Mouse (Mus musculus) right cerebral cortex, postnatal 36 days (tissue): ENCODE data around the gene Rpp14.
"Not testable (repeated sequence)": the region's sequence is repeated elsewhere in the genome, so short reads cannot be mapped to it uniquely, and the experiment has no call there.

ENCODE experiments used
- DNase-seq, 2 experiments: peaks; one replicate each; pipeline ENCODE4 v3.0.0; 2022; ENCODE audit warnings: low spot score in 2 of 2, mixed read lengths in 1 of 2

Rpp14 gene

DNA sequence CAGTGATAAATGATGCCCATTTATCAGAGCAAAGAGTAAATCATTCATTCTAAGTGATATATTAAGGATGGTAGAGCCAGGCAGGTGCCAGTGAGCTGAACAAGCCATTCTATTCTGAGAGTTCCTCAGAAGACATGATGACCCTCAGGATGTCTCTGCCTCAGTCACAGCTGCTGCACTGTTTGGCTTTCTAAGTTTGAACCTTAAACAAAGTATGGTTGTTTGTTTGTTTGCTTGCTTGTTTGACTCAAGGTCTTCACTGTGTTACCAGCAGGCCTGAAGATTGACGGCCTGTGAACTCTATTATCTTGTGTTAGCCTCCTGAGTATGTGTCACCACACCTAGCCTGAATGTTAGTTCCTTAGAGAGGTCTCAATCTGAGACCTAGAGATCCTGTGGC, 34.6 kb downstream of the Rpp14 start:
- DNase-seq, result no peak

DNA sequence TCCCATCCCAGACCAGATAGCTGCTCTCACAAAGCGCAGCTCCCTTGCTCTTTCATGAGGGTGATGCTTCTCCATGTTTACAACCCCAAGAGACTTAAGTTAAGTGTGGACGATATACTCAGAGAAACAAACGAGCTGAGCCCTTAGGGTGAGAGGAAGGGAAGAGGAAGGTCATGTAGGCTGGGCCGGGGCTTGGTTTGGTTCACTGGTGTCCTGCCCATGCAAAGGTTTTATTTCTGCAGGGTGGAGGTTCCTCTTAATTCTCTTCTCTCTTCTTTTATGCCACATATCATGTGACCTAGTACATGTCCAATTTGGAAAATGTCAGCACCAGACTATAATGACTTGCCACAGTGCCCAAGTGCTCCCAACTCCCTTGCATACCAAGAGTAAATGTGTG, 35.6 kb downstream of the Rpp14 start:
- DNase-seq, result no peak

DNA sequence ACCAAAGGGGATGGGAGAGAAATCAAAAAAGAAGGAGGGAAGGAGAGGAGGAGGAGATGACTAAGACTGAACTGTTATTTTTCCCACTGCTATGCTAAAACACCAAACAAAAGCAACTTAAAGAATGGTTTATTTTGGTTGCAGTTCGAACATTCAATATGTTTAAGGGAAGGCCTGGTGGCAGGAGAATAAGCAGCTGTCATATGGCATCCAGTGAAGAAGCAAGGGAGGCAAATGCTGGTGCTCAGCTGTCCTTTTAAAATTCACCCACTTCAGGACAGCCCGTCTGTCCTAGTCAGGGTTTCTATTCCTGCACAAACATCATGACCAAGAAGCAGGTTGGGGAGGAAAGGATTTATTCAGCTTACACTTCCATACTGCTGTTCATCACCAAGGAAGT, 37.2 kb downstream of the Rpp14 start:
- DNase-seq, result no peak

DNA sequence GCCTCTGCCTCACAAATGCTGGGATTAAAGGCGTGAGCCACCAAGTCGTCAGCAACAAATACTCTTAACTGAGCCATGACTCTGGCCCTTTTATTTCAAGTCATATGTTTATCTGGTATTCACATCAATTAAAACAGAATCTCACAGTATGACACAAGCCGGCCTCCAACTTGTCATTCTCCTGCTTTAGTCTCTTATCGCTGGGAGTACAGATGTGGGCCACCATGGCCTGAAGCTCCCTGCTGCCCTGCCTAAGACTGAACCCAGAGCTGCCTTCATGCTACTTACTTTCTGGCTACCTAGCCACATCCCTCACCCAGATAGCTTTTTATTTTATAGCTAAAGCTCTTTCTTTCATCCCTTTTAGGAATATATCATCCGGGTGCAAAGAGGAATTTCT, 39.3 kb downstream of the Rpp14 start:
- no peak for DNase-seq

DNA sequence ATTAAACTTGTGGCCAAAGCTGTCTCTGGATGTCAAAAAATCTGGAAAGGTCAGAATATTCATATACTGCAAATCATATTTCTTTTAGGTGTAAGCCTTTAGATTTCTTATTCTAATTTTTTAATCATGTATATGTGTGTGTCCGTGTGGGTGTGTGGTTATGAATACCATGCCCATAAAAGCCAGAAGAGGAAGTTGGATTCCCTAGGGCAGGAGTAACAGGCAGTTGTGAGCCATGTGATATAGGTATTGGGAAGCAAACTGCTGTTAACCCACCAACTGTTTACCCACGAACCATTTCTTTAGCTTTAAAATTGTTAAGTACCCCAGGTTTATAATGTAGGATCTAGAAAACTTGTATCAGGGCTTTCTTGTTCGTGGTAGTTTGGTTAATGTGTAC, 39.7 kb downstream of the Rpp14 start:
- DNase-seq, result no peak

DNA sequence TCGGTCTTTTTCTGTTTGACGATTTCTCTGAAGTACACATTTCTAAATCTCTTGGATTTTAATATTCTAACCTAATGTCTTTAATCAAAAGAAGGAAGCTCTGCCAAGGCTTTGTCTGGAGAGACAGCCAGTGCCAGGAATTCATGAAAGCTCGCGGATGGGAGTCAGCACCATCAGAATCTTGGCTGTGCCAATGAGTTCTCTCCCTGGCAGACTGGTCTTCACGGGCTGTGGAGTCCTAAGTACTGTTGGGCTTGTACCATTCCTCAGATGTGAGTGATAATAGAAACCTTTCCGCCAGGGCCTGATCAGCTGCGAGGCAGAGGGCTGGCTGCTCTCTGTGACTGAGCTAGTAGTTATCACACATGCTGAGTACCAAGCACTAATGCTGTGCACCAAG, 43.0 kb downstream of the Rpp14 start:
- DNase-seq, result no peak

DNA sequence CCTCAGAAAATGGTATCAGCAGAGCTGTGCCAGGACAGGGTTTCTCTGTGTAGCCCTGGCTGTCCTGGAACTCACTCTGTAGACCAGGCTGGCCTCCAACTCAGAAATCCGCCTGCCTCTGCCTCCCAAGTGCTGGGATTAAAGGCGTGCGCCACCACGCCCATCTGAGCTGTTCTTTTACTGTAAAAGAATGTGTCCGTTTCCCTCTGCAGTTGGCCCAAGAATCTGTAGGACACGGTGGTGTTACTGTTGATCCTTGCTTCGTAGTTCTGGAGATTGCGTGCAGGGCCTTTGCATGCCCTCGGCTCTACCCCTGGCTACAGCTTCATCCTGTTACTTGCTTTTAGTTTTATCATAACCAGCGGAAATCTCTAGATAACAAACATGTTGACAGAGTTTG, 43.4 kb downstream of the Rpp14 start:
- not testable (repeated sequence) for DNase-seq

DNA sequence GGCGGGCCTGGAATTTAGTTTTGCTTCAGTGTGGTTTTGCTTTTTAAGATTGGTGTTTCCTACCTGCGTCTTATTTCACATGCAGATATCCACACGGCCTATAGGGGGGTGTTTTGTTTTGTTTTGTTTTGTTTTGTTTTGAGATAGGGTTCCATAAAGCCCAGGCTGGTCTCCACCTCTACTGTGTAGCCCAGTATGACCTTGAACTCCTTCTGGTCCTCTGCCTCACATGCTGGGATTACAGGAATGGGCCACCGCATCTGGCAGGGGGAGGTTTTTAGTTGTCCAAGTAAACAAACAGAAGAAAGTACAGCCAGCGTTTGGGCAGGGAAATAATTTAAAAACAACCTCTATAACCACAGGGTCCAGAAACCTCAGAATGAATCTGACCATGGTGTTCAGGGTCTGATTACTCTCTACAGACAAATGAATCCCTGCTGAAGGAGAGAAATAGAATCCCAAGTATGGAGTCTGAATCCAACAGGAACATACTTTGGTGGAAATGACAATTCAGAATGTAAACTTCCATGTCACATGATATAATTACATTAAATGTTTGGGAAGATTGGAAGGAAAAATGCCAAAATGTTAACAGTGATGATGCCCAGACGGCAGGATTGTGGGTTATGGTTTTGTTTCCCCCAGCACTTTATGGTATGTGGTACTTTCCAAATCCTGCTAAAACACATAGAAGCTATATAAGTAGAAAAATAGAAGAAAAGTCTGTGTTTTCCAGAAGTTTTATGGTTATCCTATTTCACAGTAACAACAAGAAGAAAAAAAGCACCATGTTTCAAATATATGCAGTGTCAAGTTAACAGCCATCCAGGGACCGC, 44.1 kb downstream of the Rpp14 start:
- no peak for DNase-seq

DNA sequence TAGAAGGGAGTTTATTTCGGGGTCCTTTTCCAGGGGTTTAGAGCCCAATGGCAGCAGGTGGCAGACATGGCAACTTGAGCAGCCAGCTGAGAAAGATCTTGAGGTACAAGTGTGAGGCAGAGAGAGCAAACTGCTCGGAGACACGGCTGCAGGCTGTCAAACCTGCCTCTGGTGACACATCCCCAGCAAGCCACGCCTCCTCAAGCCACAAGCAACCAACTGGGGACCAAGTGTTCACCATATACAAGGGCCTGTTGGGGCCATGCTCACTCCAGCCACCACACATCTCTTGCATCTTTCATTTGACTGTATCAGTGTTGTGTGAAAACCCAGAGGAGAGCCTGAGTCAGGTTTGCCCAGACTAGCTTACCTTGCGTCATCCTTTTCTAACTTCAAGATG, 47.8 kb downstream of the Rpp14 start:
- no peak for DNase-seq

DNA sequence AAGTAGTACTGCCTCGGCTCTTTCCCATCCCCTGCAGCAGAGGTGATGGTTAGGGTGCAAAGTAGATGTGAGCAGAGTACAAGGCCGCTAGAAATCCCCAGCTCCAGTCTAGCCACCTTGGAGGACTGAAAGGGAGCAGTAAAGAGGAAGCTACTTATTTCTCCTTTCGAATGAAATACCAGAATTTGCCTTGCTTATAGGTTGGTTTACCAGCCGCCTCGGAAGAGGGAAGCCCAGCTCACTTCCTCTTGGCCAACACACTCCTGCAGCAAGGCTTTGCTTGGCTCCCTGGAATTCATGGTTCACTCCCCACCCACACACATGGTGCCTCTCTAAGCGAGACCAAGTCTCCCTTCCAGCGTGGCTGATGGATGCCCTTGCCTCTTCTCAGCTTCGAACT, 52.6 kb downstream of the Rpp14 start:
- DNase-seq, result no peak

DNA sequence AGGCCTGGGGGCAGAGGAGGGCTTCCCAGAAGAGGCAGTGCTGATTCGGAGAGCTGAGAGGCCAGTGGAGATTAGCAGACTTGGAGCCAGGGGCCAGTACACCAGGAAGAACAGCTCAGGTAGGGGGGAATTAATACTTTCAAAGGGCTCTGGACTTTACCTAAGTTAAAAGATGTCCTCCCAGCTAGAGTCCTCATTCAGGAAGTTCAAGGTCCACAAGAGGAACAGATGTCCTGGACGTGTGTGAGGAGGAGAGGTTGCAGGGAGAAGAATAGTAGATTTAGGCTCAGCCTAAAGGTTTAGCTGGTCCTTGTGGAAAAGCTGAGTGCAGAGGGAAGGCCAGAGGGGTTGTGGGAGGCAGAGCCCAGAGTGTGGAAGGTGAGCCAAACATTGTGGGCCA, 54.1 kb downstream of the Rpp14 start:
- DNase-seq, result no peak

DNA sequence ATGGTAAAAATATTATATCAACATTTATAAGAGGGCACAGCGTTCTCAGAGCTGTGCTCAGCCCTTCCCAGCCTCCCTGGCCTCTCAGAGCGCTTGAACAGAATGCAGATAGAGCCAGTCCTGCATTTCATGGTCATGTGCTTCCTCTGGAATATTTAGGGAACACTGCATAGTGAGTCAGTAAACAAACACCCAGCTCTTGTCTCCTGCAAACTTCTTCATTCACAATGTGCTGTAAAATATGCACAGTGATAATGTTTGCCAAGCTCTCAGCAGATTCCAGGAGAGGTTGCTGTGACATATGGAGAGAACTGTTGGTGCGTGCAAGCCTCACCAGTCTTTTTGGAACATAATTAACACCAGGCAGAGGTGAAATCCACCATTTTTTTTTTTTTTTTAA, 55.0 kb downstream of the Rpp14 start:
- peak; percentile 30 to 71 for DNase-seq

DNA sequence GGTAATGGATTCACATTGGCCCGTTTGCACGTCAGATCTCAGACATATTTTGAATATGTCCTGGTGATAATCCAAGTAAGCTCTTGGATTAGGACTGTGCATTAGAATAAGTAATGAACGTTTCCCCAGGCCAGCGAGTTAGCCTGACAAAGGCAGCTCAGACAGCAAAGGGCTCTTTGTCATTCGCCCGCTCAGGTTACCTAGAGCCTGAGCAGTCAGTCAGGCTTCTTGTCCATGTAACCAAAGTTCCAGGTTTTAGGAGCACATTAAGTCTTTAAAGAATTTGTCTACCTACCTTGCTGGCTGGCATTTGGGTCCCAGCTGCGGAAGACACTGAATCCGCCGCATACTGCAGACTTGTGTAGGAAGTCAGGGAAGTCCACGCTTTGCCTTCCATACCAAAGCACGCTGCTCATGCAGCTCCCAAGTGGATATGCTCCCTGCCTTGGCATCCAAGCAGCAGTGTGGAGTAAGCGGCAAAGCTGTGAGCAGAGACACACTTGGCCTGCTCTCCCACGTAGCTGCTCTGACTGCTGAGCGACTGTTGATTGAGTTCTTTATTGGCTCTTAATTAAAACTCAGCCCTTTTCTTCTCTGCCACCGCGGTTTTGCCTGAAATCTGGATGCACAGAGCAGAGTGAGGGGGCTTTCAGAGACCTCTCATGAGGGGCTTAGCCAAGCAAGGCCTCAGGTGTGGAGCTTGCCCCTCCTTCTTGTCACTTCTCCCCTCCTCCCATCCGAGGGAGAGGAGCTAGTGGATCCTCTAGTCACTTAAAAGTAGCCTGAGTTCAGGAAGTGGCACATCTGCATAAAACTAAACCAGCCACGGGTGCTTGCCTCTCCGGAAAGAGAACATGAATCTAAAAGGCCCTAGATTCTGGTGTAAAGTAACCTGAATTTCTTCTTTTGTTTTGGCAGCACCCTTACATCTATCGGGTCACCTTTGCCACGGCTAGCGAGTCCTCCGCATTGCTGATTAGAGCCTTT, 59.9 kb downstream of the Rpp14 start:
- no peak for DNase-seq

DNA sequence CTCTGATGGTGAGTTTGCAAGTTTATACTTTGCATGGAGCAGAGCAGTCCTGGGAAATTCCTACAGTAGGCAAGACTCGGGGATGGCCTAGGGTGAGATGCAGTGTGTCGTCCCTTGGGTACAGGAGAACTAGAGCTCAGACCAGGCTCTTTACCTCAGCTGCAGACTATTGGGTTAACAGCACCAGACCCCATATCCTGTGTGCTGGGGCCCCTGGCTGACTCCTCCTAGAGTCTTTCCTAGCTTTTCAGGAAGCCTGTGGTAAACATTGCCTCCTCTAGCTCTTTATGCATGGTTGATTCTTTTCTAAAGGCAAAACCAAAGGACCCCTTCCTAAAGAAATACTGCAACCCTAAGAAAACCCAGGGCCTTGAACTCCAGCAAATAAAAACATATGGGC, 61.0 kb downstream of the Rpp14 start:
- no peak for DNase-seq
